Mouse (Mus musculus) liver, adult 2 months (tissue): ENCODE data around the gene Ttc29.

Experiments used
- CTCF ChIP-seq: fragments of 200-500 bp; IDR thresholded peaks from 2 replicates; pipeline ENCODE4 v1.5.1; 2011; ENCODE audit warnings: low read depth, low read length, control low read depth
- POLR2A ChIP-seq: fragments of 200-500 bp; IDR thresholded peaks from 2 replicates; pipeline ENCODE4 v1.6.1; 2011; ENCODE audit warnings: low read length, control low read depth; ENCODE audit not compliant: insufficient read depth; ENCODE audit errors: extremely low read depth

GRCm38 (mm10) chr8:78187087-78187486, 26.0 kb upstream of the Ttc29 start:
- TF ChIP-seq POLR2A (no peak), CTCF (no peak)
